Mouse (Mus musculus) right cerebral cortex, postnatal 36 days (tissue): ENCODE measurements around the gene Adsl.

Experiments
- DNase-seq, 2 experiments: peaks; one replicate each; pipeline ENCODE4 v3.0.0; 2022; ENCODE audit warnings: low spot score in 2 of 2, mixed read lengths in 1 of 2

Gene Adsl

DNA sequence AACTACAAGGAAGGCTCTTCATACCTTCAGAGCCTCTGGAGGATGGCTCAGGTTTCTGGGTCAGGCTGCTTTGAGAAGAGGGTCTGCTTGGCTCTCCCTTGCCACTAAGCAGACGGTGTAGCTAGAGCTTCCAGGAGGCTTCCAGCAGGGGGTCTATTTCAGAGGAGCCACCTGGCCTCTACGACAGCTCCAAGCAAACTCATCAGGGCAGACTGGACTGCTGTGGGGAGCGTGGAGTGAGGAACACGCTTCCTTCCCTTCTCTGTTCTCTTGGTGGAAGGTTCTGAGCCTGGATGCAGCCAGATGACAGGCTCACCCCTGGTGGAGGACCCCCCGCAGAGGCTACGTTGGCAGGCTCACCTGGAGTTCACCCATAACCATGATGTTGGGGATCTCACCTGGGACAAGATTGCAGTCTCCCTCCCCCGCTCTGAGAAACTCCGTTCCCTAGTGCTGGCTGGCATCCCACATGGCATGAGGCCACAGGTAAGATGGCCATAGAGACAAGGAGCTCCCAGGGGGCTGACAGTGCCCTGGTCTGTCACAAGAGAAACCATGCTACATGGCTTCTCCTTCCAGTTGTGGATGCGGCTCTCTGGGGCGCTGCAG is 57.9 kb downstream of the Adsl start:
- DNase-seq, result no peak

- DNase-seq, result no peak
Observed at GRCm38 (mm10) chr15:81007339-81007738, 59.0 kb downstream of the Adsl start.

- no peak for DNase-seq
Observed at GRCm38 (mm10) chr15:81007905-81008304, 59.6 kb downstream of the Adsl start.

GRCm38 (mm10) chr15:81008689-81009123 is 60.4 kb downstream of the Adsl start:
- DNase-seq, result no peak

DNA sequence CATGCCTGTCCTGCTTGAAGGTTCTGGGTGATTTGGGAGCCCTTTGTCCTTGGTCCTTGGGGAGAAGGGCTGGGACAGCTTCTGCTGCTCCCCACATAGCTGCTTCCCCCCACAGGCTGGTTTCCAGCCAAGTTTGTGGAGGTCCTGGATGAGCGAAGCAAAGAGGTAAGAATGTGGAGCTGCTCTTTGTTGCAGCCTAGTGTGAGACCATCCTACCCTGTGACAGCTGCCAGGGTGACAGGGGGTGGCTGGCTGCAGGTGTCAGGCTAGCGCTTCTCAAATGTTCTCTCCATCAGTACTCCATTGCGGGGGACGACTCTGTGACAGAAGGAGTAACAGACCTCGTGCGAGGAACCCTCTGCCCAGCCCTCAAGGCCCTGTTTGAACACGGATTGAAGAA is 61.8 kb downstream of the Adsl start:
- DNase-seq, result no peak

GRCm38 (mm10) chr15:81011523-81011922 is 63.2 kb downstream of the Adsl start:
- DNase-seq, result no peak

DNA sequence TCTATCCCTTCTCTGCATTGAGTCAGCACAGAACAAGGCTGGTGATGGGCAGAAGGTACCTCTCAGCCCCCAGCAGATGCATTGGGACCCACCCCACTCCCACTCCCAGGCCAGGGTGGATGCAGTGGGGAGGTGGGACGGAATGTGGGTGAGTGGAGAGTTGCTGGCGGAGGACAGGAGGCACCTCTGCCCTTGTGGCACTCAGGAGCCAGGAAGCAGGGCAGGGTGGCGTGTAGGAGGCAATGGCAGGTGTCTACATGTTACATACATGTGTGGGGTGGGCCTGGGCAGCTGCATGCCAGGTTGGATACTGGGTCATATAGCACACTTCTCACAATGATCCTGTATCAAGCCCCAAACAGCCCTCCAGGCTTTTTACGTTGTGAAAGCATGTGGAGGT is 64.1 kb downstream of the Adsl start:
- DNase-seq, result no peak

DNA sequence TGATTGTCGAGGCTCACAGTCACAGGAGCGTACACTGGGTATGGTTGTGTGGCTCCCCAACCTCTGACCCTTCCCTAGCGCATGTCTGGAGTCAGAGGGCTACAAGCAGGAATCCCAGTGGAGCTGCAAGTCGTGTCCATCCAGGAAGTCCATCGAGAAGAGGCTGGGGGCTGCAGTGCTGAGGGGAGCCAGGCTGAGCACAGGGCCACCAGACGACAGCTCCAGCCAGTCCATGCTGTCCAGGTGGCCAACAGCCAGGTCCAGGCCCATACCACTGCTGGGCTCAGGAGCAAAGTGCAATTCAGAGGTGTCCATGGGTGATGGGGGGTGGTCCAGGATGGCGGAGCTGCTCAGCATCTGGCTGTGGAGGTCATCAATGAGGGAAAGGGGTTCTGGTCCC is 64.9 kb downstream of the Adsl start:
- no peak for DNase-seq

GRCm38 (mm10) chr15:81015068-81015744 is 66.9 kb downstream of the Adsl start:
- DNase-seq, result no peak

DNA sequence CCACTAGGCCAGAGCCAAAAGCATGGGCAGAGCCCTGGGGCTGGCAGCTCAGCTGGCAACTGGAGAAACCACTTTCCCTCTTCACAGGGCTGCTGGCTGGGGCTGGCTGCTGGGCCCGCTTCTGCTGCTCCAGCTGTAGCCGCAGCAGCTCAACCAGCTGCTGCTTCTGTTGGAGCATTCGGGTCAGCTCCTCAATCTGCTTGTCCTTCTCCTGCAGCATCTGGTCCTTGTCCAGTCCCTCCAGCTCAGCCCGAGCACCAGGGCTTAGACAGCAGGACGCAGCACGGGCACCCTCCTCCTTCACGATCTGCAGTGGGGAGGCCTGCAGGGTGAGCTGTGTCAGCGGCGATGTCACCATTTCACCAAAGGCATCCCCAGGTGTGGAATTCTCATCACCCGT is 68.2 kb downstream of the Adsl start:
- no peak for DNase-seq

GRCm38 (mm10) chr15:81017308-81017707 is 69.0 kb downstream of the Adsl start:
- no peak for DNase-seq
